Mouse (Mus musculus) small intestine, adult 2 months (tissue): ENCODE results near the gene Acyp1.

ENCODE experiments used
- CTCF ChIP-seq: fragments of 200-500 bp; IDR thresholded peaks from 2 replicates; pipeline ENCODE4 v1.5.1; 2012; ENCODE audit warnings: low read depth, mild to moderate bottlenecking, control low read depth, inconsistent platforms, low read length, moderate library complexity, mixed read lengths; ENCODE audit not compliant: insufficient replicate concordance, insufficient read length; ENCODE audit errors: extremely low read depth
- POLR2A ChIP-seq: fragments of 200-500 bp; IDR thresholded peaks from 2 replicates; pipeline ENCODE4 v1.6.1; 2012; ENCODE audit warnings: low read depth, mild to moderate bottlenecking, control low read depth, inconsistent platforms, low read length, moderate library complexity

DNA sequence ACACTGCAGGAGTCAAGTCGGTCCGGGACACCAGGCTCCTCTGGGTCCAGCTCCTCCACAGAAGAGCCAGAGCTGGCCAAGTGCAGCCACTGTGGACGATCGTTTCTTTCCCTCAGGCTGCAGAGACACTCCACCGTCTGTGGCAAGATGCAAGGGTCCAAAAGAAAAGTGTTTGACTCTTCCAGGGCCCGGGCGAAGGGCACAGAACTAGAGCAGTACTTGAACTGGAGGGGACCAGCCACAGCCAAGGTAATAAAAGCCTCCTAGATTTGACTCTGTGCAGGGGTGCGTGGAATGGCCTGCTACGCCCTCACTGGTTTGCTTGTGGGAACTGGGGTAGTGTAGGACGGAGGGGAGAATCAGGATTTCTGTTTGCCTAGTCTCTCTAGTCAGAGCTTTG is 2.4 kb upstream of the Acyp1 start:
- TF ChIP-seq POLR2A: no peak
- no peak for TF ChIP-seq CTCF
